Mouse (Mus musculus): ENCODE measurements around the gene Apc2. TPM values are rescaled to one million over a fixed set of nuclear protein-coding genes. Genes with fewer than 3 reads are reported as not detected.
A peak's percentile ranks its signal among the peaks of the same experiment; 100 is the strongest.

Gene Apc2
- polyA plus RNA-seq, 1 experiment = not detected

DNA sequence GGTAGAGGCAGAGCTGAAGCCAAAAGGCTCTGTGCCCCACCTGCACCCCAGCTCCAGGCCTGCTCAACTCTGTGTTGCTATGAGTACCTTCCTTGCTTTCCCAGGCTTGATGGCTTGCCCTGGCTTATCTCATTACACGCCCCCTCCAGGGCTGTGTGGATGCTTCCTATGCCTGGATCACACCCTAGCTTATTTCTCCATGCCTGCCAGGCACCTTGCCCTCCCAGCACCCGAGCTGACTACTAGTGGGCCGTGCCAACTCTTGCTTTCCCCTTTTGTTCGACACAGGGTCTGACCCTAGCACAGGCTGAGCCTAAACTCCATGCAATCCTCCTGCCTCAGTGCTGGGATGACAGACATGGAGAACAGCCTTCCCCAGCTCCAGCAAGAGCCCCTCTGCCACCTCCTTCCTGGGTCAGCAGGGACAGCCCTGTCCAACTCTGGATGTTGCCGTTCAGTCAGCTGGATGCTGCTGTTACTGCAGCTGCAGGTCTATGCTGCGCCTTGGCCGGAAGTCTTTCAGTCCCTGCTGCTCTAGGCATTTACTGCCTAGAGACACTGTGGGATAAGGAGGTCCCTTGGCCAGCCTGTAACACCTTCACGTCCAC lies 1.9 kb downstream of the Apc2 start:
- no peak overlapping the region for H3K4me3 ChIP-seq (replicated peaks)
- H3K27me3 ChIP-seq (ENCODE audit: control insufficient read depth) = peaks cover 69% of the 10 kb centered on the region
- H3K4me1 ChIP-seq (ENCODE audit: control insufficient read depth) = peaks cover 58% of the 10 kb centered on the region
- peaks cover 24% of the 10 kb centered on the region for H3K36me3 ChIP-seq (ENCODE audit: control insufficient read depth)
- TF ChIP-seq GATA1 (IDR thresholded peaks at IDR 0.05; ENCODE audit: low read length) (no peak), TAL1 (IDR thresholded peaks at IDR 0.05; ENCODE audit: low read length) (no peak)
- no peaks in the 10 kb centered on the region for H3K9me3 ChIP-seq (ENCODE audit: control insufficient read depth, low read length)

- H3K9me3 ChIP-seq (ENCODE audit: control insufficient read depth, low read length) = no peaks in the 10 kb centered on the region
- H3K4me3 ChIP-seq (replicated peaks) = no peak overlapping the region
- peaks cover 78% of the 10 kb centered on the region for H3K27me3 ChIP-seq (ENCODE audit: control insufficient read depth)
- TF ChIP-seq TAL1 (IDR thresholded peaks at IDR 0.05; ENCODE audit: low read length) = no peak
- TF ChIP-seq GATA1 (IDR thresholded peaks at IDR 0.05; ENCODE audit: low read length) = no peak
- peaks cover 47% of the 10 kb centered on the region for H3K4me1 ChIP-seq (ENCODE audit: control insufficient read depth)
- peaks cover 15% of the 10 kb centered on the region for H3K36me3 ChIP-seq (ENCODE audit: control insufficient read depth)
These were observed 2.9 kb downstream of the Apc2 start for GRCm38 (mm10) chr10:80298571-80299281.

GRCm38 (mm10) chr10:80299301-80299700 lies 3.5 kb downstream of the Apc2 start:
- no peak for TF ChIP-seq GATA1 (IDR thresholded peaks at IDR 0.05; ENCODE audit: low read length)
- no peak for TF ChIP-seq TAL1 (IDR thresholded peaks at IDR 0.05; ENCODE audit: low read length)
- H3K4me1 ChIP-seq (ENCODE audit: control insufficient read depth) = peaks cover 41% of the 10 kb centered on the region
- no peaks in the 10 kb centered on the region for H3K9me3 ChIP-seq (ENCODE audit: control insufficient read depth, low read length)
- H3K36me3 ChIP-seq (ENCODE audit: control insufficient read depth) = peaks cover 9% of the 10 kb centered on the region
- H3K27me3 ChIP-seq (ENCODE audit: control insufficient read depth) = peaks cover 84% of the 10 kb centered on the region
- no peak overlapping the region for H3K4me3 ChIP-seq (replicated peaks)

DNA sequence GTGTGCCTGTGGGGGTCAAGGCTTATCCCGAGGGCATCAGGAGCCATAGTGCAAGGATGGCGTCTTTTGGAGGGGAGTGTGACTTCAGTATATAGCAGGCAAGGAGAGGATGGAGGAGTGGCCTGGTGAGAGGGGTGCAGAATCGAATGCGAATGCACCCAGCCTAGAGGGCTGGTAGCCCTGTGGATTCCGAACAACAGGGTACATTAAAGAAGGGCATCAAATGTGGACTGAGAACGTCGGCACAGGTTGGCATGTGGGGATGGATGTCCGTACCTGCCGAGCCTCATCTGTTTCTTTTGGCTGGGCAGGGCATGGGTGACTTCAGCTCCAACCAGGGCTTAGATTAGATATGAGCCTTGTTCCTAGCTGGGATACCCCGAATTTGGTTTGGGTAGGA lies 4.0 kb downstream of the Apc2 start:
- peaks cover 1% of the 10 kb centered on the region for H3K9me3 ChIP-seq (ENCODE audit: control insufficient read depth, low read length)
- H3K4me3 ChIP-seq (replicated peaks) = no peak overlapping the region
- peaks cover 39% of the 10 kb centered on the region for H3K4me1 ChIP-seq (ENCODE audit: control insufficient read depth)
- TF ChIP-seq TAL1 (IDR thresholded peaks at IDR 0.05; ENCODE audit: low read length) = no peak
- TF ChIP-seq GATA1 (IDR thresholded peaks at IDR 0.05; ENCODE audit: low read length) = no peak
- H3K36me3 ChIP-seq (ENCODE audit: control insufficient read depth) = peaks cover 4% of the 10 kb centered on the region
- peaks cover 89% of the 10 kb centered on the region for H3K27me3 ChIP-seq (ENCODE audit: control insufficient read depth)

DNA sequence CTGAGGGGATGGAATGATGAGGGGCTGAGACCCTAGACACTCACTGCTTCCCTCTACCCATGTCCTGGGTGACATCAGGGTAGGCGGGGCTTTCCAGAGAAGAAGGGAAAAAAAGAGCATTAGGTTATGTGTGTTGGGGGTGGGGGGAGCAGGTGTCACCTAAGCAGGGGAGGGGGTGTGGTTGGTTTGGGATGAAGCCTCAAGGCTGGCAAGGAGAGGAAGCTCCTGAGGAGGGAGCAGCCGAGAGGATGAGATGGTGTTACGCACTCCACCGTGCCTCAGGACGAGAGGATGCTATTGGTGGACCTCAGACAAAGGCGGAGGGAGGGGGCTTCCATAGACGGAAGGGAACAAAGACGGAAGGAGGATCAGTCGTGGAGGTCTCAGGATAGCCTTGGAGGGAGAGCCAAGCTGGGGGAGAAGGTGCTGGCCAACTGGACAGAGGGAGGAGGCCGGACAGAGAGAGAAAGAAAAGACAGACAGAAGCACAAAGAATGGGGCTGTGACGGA lies 5.0 kb downstream of the Apc2 start:
- Histone ChIP-seq H3K36me3 (ENCODE audit: control insufficient read depth) (no peaks in the 10 kb centered on the region), H3K9me3 (ENCODE audit: control insufficient read depth, low read length) (peaks cover 8% of the 10 kb centered on the region), H3K27me3 (ENCODE audit: control insufficient read depth) (peaks cover 98% of the 10 kb centered on the region), H3K4me1 (ENCODE audit: control insufficient read depth) (peaks cover 33% of the 10 kb centered on the region), H3K4me3 (replicated peaks) (no peak overlapping the region)
- TF ChIP-seq TAL1 (IDR thresholded peaks at IDR 0.05; ENCODE audit: low read length) = no peak
- TF ChIP-seq GATA1 (IDR thresholded peaks at IDR 0.05; ENCODE audit: low read length) = no peak

- no peak overlapping the region for H3K4me3 ChIP-seq (replicated peaks)
- H3K9me3 ChIP-seq (ENCODE audit: control insufficient read depth, low read length) = peaks cover 8% of the 10 kb centered on the region
- H3K27me3 ChIP-seq (ENCODE audit: control insufficient read depth) = peaks cover 99% of the 10 kb centered on the region
- H3K36me3 ChIP-seq (ENCODE audit: control insufficient read depth) = no peaks in the 10 kb centered on the region
- H3K4me1 ChIP-seq (ENCODE audit: control insufficient read depth) = peaks cover 27% of the 10 kb centered on the region
- TF ChIP-seq GATA1 (IDR thresholded peaks at IDR 0.05; ENCODE audit: low read length) (no peak), TAL1 (IDR thresholded peaks at IDR 0.05; ENCODE audit: low read length) (no peak)
These were observed 5.7 kb downstream of the Apc2 start for GRCm38 (mm10) chr10:80301256-80302081.

DNA sequence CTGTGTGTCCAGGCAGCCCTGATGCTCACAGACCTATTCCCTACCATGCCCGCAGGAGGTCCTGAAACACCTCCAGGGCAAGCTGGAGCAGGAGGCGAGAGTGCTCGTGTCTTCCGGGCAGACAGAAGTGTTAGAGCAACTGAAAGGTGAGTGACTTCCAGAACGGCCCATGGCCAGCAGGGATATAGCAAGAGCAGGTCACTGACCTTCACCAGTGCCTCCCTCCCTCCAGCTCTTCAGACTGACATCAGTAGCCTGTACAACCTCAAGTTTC lies 6.2 kb downstream of the Apc2 start:
- Histone ChIP-seq H3K4me1 (ENCODE audit: control insufficient read depth) (peaks cover 21% of the 10 kb centered on the region), H3K4me3 (replicated peaks) (no peak overlapping the region), H3K36me3 (ENCODE audit: control insufficient read depth) (no peaks in the 10 kb centered on the region), H3K27me3 (ENCODE audit: control insufficient read depth) (peaks cover 99% of the 10 kb centered on the region), H3K9me3 (ENCODE audit: control insufficient read depth, low read length) (peaks cover 8% of the 10 kb centered on the region)
- no peak for TF ChIP-seq GATA1 (IDR thresholded peaks at IDR 0.05; ENCODE audit: low read length)
- no peak for TF ChIP-seq TAL1 (IDR thresholded peaks at IDR 0.05; ENCODE audit: low read length)

DNA sequence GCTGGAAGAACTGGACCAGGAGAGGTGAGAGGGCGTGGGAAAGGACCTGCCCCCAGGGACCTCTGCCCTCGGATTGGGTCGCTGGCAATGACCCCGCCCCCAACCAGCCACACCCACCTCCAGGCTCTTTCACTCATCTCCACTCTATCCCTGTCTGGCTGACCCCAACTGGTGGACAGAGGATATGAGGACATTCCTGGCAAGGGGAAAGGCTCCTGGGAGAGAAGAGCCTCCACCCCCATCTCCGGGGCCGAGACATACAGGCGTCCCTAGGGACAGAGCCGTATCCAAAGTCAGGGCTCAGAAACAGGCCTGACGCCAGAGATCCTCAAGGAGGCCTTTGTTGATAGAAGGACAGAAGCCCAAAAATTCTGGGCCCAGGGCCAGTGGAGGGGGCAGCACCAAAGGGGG lies 6.7 kb downstream of the Apc2 start:
- H3K9me3 ChIP-seq (ENCODE audit: control insufficient read depth, low read length) = peaks cover 8% of the 10 kb centered on the region
- H3K4me3 ChIP-seq (replicated peaks) = no peak overlapping the region
- peaks cover 99% of the 10 kb centered on the region for H3K27me3 ChIP-seq (ENCODE audit: control insufficient read depth)
- H3K36me3 ChIP-seq (ENCODE audit: control insufficient read depth) = no peaks in the 10 kb centered on the region
- H3K4me1 ChIP-seq (ENCODE audit: control insufficient read depth) = peaks cover 16% of the 10 kb centered on the region
- TF ChIP-seq TAL1 (IDR thresholded peaks at IDR 0.05; ENCODE audit: low read length) (no peak), GATA1 (IDR thresholded peaks at IDR 0.05; ENCODE audit: low read length) (no peak)

- no peaks in the 10 kb centered on the region for H3K36me3 ChIP-seq (ENCODE audit: control insufficient read depth)
- peaks cover 94% of the 10 kb centered on the region for H3K27me3 ChIP-seq (ENCODE audit: control insufficient read depth)
- peak overlapping the region; percentile 29 for H3K4me3 ChIP-seq (replicated peaks)
- H3K4me1 ChIP-seq (ENCODE audit: control insufficient read depth) = peaks cover 13% of the 10 kb centered on the region
- peaks cover 8% of the 10 kb centered on the region for H3K9me3 ChIP-seq (ENCODE audit: control insufficient read depth, low read length)
- TF ChIP-seq GATA1 (IDR thresholded peaks at IDR 0.05; ENCODE audit: low read length) (no peak), TAL1 (IDR thresholded peaks at IDR 0.05; ENCODE audit: low read length) (no peak)
These were observed 8.7 kb downstream of the Apc2 start for GRCm38 (mm10) chr10:80304458-80304857.

Measured in erythroblast, embryonic 14.5 days (primary cell).